Mouse (Mus musculus): Measurements from ENCODE around the gene Scn10a. TPM values are rescaled to one million over a fixed set of nuclear protein-coding genes. Genes with fewer than 3 reads are reported as not detected.

Scn10a gene
- total RNA-seq, 2 experiments from 2014 or later, result 0.82 to 1.0 TPM

- no peak for DNase-seq
- intact Hi-C loops (cut with DNase I), result no loop called here
Observed at GRCm38 (mm10) chr9:119578636-119579438, 140.3 kb downstream of the Scn10a start, which contains the start of gene Scn5a. Scn5a (minus strand) TSS chr9:119579016.

DNA sequence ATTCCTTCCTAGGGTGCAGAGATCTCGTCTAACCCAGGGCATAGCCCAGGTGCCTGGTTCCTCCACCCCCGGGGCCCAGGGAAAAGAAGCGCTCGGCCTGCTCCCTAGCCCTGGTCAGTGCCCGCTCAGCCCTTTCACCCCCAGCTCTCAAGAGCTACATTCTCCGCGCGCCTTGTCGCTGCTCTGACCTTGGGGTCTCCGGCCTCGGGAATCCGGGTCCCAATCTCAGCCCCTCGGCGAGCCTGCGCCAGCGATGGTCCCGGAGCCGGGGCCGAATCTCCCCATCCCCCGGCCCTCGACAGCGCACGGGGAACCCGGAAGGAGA, 140.8 kb downstream of the Scn10a start:
- DNase-seq, result no peak
- intact Hi-C loops (cut with DNase I), result no loop called here

DNA sequence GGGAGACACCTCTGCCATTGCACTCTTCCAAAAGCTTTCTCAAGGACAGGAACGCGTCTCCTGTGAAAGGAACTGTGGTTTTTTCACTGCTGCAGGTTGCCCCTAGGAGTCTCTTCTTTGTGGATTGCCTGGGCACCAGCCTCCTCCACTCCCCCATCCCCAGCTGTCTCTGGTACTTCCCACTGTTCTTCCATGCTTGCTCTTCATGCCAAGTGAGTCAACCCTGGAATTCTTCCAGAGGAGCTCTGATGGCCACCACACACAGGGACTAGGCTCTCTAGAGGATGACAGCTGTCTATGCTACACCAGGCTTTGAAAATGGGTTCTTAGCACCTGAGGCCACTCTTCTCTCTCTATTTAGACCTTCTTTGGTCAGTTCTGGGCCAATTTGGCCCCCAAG, 142.1 kb downstream of the Scn10a start:
- intact Hi-C loops (cut with DNase I), result no loop called here
- no peak for DNase-seq

GRCm38 (mm10) chr9:119575732-119576131, 143.4 kb downstream of the Scn10a start:
- intact Hi-C loops (cut with DNase I), result no loop called here
- no peak for DNase-seq

GRCm38 (mm10) chr9:119574366-119574765, 144.8 kb downstream of the Scn10a start:
- peak; percentile 80 to 82 for DNase-seq
- intact Hi-C loops (cut with DNase I), result no loop called here

DNA sequence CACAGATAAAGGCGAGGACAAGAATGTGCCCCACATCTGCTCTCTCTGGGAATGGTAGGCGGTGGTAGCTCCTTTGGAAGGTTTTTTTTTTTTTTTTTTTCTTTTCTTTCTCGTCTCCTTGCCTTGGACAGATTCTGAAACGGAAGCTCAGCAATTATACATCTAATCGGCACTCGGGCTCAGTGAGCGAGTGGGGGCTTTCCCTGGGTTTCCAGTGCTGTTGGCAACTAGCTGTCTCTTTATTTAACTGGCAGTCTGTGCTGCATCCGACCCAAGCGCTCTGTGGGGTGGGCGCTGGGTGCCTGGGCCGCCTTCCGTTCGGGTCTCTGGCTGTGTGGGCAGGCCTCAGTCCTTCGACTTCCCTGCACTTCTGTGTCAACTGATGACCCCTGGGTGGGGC, 146.1 kb downstream of the Scn10a start:
- intact Hi-C loops (cut with DNase I), result no loop called here
- no peak for DNase-seq

DNA sequence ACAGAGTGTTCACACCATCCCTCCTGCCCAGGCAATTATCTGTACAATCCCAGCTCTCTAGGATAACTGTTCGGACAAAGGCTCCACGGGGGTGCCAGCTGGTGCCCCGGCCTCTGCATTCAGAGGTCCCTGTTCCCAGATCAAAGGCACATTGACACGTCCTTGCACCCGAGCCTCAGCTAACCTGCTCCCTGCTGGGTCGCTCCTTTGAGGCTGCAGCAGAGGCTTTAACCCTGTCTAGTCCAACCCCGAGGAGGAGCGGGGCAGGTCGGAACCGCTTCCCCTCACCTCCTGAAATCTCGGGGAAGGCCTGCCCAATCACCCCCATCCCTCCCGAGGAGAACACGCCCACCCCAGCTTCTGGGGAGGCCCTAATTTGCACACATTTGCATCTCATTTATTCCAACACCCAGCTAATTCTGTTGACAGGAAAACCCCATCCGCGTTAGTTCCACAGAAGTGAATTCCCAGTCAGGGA, 147.7 kb downstream of the Scn10a start:
- no peak for DNase-seq
- intact Hi-C loops (cut with DNase I), result no loop called here

- peak; percentile 55 to 63 for DNase-seq
- intact Hi-C loops (cut with DNase I), result no loop called here
Observed at GRCm38 (mm10) chr9:119570652-119571051, 148.5 kb downstream of the Scn10a start.

DNA sequence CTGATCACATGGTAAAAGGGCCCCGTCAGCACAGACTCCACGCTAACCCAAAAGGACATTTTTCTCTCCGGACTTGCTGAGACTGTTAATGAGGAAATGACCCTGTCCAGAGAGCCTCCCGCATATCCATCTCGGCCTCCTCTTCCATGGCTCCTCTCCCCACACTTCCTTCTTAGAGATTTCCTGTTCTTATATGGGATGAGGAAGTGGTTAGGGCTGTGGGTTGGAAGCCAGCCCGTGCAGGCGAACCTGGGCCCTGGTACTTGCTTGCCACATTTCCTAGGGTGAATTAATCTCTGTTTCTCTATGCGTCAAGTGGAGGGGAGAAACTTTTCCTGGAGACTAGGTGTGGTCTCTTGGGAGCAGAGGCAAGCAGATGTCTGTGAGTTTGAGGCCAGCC, 150.4 kb downstream of the Scn10a start:
- intact Hi-C loops (cut with DNase I), result no loop called here
- DNase-seq, result no peak

- no peak for DNase-seq
- intact Hi-C loops (cut with DNase I), result no loop called here
Observed at GRCm38 (mm10) chr9:119567800-119568199, 151.3 kb downstream of the Scn10a start.

- intact Hi-C loops (cut with DNase I), result no loop called here
- DNase-seq, result no peak
Observed at GRCm38 (mm10) chr9:119566214-119566613, 152.9 kb downstream of the Scn10a start.

DNA sequence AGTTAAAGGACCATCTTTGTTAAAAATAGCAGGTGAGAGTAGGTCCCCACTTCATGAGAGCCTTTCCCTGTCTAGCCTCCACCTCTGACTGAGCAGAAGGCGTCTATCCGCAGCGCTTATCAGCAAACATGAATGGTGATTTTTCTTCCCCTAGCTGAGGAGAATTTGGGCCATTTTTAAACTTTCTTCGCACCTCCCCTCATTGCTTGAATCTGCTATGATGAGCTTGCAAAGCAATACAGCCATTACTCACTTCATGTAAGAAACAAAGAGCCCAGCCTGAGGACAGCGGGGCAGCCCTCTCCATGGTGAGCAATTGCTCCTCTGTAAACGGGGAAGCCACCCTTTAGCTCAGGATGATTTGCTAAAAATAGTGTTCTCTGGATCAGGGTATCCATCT, 154.3 kb downstream of the Scn10a start:
- DNase-seq, result no peak
- intact Hi-C loops (cut with DNase I), result no loop called here

- intact Hi-C loops (cut with DNase I), result no loop called here
- DNase-seq, result peak; percentile 69 to 74
Observed at GRCm38 (mm10) chr9:119563617-119564016, 155.5 kb downstream of the Scn10a start.

GRCm38 (mm10) chr9:119562256-119562655, 156.9 kb downstream of the Scn10a start:
- intact Hi-C loops (cut with DNase I), result no loop called here

GRCm38 (mm10) chr9:119561746-119562145, 157.4 kb downstream of the Scn10a start:
- peak in 1 of 2 experiments; percentile 50 for DNase-seq
- intact Hi-C loops (cut with DNase I), result no loop called here

More at GRCm38 (mm10) chr9:119562256-119562655, 156.9 kb downstream of the Scn10a start:
- DNase-seq, result no peak

DNA sequence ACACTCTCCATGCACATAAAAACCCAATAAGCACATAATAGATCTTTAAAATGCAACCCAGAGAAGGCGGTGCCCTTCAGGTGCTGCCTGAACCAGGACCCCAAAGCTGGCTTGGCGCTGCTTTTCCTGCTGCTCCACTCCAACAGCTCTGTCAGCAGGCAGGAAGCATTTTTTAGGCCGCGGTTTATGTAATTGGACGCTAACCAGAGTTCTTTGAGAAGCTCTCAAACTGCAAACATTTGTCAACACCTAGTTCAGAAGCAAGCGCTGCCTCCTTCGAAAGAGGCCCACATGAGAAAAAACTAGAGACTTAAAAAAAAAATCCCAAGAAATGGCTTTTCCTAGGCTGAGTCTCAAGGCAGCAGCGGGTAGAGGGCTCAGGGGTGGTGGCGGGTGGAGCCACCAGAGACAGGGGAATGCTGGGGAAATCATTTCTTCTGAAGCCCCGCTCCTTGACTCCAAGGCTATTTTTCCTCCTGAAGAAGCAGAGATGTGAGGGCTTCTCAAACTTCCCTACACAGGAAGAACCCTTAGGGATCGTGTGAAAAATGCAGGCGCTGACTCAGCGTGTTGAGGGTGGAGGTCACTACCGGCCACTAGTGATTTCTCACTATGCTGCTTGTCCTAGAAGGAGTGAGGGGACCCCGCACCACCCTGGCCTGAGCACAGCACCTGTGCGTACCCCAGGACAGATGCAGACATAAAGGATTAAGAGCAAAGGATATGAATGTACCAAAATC, 159.4 kb downstream of the Scn10a start:
- DNase-seq, result no peak
- intact Hi-C loops (cut with DNase I), result no loop called here

Other genes with a start within 250 kb of the Scn10a start
- 100 to 1,000 TPM; 124 to 128 TPM for gene Scn5a, start 140.3 kb downstream of the Scn10a start, total RNA-seq (2021)
- gene Scn11a, start 106.1 kb upstream of the Scn10a start, total RNA-seq (2021), result under 1 TPM; 0.07 to 0.12 TPM
- gene Wdr48, start 175.6 kb upstream of the Scn10a start, total RNA-seq (2021), result 10 to 100 TPM; 29.8 to 30.3 TPM
- 10 to 100 TPM; 19.1 to 22.9 TPM for gene Gorasp1, start 218.2 kb upstream of the Scn10a start, total RNA-seq (2021)
- gene Ttc21a, start 218.3 kb upstream of the Scn10a start, total RNA-seq (2021), result not detected